Mouse (Mus musculus): ENCODE measurements around the gene Vtn.
A peak's percentile ranks its signal among the peaks of the same experiment; 100 is the strongest.

Vtn gene

GRCm38 (mm10) chr11:78497544-78498522 is 1.1 kb upstream of the Vtn start, which contains the start of gene Sarm1:
Gene Sarm1, minus strand, starts transcription at chr11:78497754.
- peak; percentile 91 for DNase-seq (ENCODE audit: low read depth, low spot score)

GRCm38 (mm10) chr11:78499543-78499942 is 652 bp downstream of the Vtn start:
- no peak for DNase-seq (ENCODE audit: low read depth, low spot score)

- DNase-seq (ENCODE audit: low read depth, low spot score), result no peak
Observed at GRCm38 (mm10) chr11:78500623-78501202, 1.8 kb downstream of the Vtn start.

GRCm38 (mm10) chr11:78501529-78501928 is 2.6 kb downstream of the Vtn start:
- DNase-seq (ENCODE audit: low read depth, low spot score), result no peak

- no peak for DNase-seq (ENCODE audit: low read depth, low spot score)
Observed at GRCm38 (mm10) chr11:78502909-78503650, 4.2 kb downstream of the Vtn start, which contains the start of gene Sebox. Gene Sebox, plus strand, starts transcription at chr11:78503447.

- no peak for DNase-seq (ENCODE audit: low read depth, low spot score)
Observed at GRCm38 (mm10) chr11:78505430-78505829, 6.5 kb downstream of the Vtn start.

GRCm38 (mm10) chr11:78509148-78509547 is 10.3 kb downstream of the Vtn start:
- no peak for DNase-seq (ENCODE audit: low read depth, low spot score)

- peak; percentile 88 for DNase-seq (ENCODE audit: low read depth, low spot score)
Observed at GRCm38 (mm10) chr11:78512025-78512957, 13.4 kb downstream of the Vtn start, which contains the start of the genes Tmem199 and Poldip2. Gene Tmem199, minus strand, starts transcription at chr11:78512172. Gene Poldip2, plus strand, starts transcription at chr11:78512193.

GRCm38 (mm10) chr11:78513106-78513790 is 14.4 kb downstream of the Vtn start:
- no peak for DNase-seq (ENCODE audit: low read depth, low spot score)

GRCm38 (mm10) chr11:78515549-78516325 is 16.8 kb downstream of the Vtn start:
- no peak for DNase-seq (ENCODE audit: low read depth, low spot score)

GRCm38 (mm10) chr11:78518931-78519330 is 20.0 kb downstream of the Vtn start:
- no peak for DNase-seq (ENCODE audit: low read depth, low spot score)

- DNase-seq (ENCODE audit: low read depth, low spot score), result no peak
Observed at GRCm38 (mm10) chr11:78521880-78522279, 23.0 kb downstream of the Vtn start.

GRCm38 (mm10) chr11:78522481-78522997 is 23.6 kb downstream of the Vtn start:
- DNase-seq (ENCODE audit: low read depth, low spot score), result no peak

GRCm38 (mm10) chr11:78523241-78523955 is 24.5 kb downstream of the Vtn start:
- no peak for DNase-seq (ENCODE audit: low read depth, low spot score)

GRCm38 (mm10) chr11:78524838-78525237 is 25.9 kb downstream of the Vtn start:
- no peak for DNase-seq (ENCODE audit: low read depth, low spot score)

- no peak for DNase-seq (ENCODE audit: low read depth, low spot score)
Observed at GRCm38 (mm10) chr11:78528714-78529113, 29.8 kb downstream of the Vtn start.

GRCm38 (mm10) chr11:78530001-78530400 is 31.1 kb downstream of the Vtn start:
- DNase-seq (ENCODE audit: low read depth, low spot score), result no peak

- DNase-seq (ENCODE audit: low read depth, low spot score), result no peak
Observed at GRCm38 (mm10) chr11:78531046-78531445, 32.2 kb downstream of the Vtn start.

All from embryo, embryonic 11.5 days (tissue).